Mouse (Mus musculus) brain, embryonic 14.5 days (tissue): ENCODE measurements around the gene Erp27. TPM values are rescaled to one million over a fixed set of nuclear protein-coding genes. Genes with fewer than 3 reads are reported as not detected.

Experiments
- DNase-seq: peaks from one replicate; pipeline ENCODE4 v3.0.0-alpha.2; 2011; ENCODE audit warnings: low read depth
- CTCF ChIP-seq: fragments of 200-500 bp; IDR thresholded peaks from 2 replicates; pipeline ENCODE4 v1.5.1; 2012; ENCODE audit warnings: inconsistent platforms, mild to moderate bottlenecking, moderate library complexity, borderline replicate concordance; ENCODE audit not compliant: insufficient read depth, insufficient read length; ENCODE audit errors: extremely low read depth
- POLR2A ChIP-seq: fragments of 200-500 bp; IDR thresholded peaks from 2 replicates; pipeline ENCODE4 v1.6.1; 2012; ENCODE audit warnings: mild to moderate bottlenecking, inconsistent platforms, borderline replicate concordance; ENCODE audit not compliant: poor library complexity, insufficient read depth, insufficient read length, severe bottlenecking; ENCODE audit errors: extremely low read depth
- polyA plus RNA-seq: library from polyadenylated mRNA; depleted of rRNA; stranded (reverse); fragments of >200 nt; gene quantifications from 2 replicates; pipeline ENCODE4 v1.2.3, GENCODE M21; 2012

Erp27 gene
- polyA plus RNA-seq, 1 experiment, result 0.21 TPM

DNA sequence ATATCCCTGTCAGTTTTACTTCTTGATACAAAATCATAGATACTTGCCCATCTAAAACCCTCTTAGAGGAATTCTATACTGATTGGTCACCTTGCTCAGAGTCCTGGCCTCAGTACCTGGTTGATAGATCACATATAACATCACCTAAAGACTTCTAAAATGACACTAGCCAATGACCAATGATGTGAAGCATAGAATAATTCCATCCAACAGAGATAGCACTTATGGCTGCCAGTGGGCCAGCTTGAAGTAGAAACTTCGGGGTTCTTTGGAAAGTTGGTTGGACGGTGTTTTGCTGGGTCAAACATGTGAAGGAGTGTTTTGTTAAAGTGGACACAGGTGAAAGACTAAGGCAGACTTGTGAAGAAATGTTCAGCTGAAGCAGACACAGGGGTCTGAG is 28.2 kb upstream of the Erp27 start:
- no peak for DNase-seq
- no peak for TF ChIP-seq CTCF
- no peak for TF ChIP-seq POLR2A

DNA sequence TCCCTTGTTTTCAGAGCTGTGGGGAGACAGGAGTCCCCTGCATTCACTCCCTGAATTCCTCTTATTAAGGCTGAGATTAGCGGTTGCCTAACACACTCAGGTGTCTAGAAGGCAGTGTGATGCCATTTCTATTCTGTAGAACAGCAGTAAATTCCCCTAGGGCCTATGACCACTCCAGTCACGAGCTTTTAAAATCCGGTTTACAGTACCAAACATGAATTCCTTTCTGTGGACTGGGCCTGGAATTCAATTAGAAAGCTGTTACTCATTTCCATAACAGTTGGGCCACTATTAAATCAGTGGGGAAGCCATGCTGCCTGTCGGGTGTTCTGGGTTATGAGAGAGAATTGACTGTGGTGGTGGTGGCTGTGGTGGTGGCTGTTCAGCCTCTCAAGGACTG is 25.7 kb upstream of the Erp27 start:
- TF ChIP-seq CTCF (no peak), POLR2A (no peak)
- DNase-seq, result peak; percentile 32

DNA sequence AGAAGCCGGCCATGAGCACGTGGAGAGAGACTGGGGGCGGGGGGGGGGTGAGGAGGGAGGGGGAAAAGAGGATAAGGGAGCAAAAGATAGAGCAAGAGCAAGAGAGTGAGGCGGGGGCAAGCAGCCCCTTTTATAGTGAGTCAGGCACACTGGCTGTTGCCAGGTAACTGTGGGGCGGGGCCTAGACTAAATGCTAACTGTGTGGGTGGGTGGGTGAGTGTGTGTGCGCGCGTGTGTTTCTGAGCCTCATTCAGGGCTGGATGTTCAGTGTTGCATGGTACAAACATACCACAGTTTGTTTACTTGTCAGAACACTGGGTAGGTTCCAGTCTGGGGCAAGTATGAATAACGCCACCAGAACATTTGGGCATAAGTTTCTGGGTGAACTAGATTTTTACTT is 25.0 kb upstream of the Erp27 start:
- DNase-seq, result peak; percentile 59
- TF ChIP-seq POLR2A (no peak), CTCF (no peak)

DNA sequence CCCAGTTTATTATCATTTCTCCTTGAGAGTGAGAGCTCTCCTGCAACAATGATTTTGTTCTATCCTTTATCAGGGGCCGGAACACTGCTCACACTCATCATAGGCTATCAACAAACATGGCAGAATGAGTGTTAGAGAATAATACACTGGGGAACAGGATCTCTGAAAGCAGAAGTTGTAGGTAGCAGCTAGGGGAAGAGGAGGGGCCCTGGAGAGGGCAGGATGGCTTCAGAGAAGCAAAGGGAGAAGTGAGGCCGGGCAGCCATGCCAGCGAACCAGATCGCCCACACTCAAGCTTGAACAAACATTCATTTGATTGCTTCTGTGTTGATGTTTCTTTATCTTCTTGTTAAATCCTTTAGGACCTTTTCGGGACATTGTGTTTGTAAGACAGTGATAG is 24.3 kb upstream of the Erp27 start:
- TF ChIP-seq POLR2A (no peak), CTCF (no peak)

DNA sequence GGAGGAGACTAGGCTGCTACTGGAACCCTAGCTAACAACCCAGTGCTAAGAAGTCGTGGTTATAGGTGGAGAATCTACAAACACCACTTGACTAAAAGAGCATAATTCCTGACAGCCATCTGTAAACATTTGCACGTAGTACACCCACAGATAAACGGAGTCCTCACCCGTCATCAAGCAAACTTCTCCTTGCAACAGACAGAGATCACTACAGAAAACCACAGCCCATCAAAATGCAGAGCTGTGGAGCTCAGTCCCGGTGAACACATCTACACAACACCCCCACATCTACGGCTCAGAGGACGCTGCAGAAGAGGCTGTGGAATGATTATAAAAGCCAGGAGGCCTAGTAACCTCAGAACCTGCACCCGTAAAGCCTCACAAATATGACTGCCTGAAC is 22.5 kb upstream of the Erp27 start:
- TF ChIP-seq CTCF, result no peak
- no peak for TF ChIP-seq POLR2A

More for the DNA sequence above, 24.3 kb upstream of the Erp27 start:
- DNase-seq, result no peak

DNA sequence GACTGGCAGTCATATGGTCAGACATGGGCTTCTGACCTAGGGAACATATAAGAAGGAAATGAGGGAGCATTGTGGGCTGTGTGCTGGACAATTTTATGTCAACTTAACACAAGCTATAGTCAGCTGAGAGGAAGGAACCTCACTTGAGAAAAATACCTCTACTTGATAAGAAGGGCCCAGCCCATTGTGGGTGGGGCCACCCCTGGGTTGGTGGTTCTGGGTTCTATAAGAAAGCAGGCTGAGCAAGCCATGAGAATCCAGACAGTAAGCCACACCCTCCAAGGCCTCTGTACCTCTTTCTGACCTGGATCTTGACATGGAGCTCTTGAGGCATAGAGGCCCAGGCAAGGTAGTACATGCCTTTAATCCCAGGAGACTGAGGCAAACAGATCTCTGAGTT is 21.4 kb upstream of the Erp27 start:
- TF ChIP-seq CTCF, result no peak
- no peak for TF ChIP-seq POLR2A
- no peak for DNase-seq

More for the DNA sequence above, 22.5 kb upstream of the Erp27 start:
- DNase-seq, result no peak

DNA sequence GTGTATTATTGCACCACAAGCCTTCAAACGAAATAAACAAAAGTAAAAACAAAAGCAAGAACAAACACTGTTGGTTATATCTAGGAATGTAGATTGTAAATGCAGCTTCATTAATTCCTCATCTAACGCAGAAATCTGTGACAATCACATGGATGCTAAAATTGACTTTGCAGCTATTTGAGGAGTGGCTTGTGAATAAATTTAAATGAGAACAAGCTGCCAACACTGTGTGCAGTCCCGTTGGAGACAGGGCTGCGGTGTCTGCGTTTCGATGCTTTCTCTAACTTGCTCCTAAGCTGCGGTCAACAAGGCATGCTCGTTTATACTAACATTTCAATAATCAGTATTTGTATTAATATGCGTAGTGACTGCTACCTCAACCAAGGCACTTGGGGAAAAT is 20.3 kb upstream of the Erp27 start:
- no peak for DNase-seq
- TF ChIP-seq POLR2A (no peak), CTCF (no peak)

DNA sequence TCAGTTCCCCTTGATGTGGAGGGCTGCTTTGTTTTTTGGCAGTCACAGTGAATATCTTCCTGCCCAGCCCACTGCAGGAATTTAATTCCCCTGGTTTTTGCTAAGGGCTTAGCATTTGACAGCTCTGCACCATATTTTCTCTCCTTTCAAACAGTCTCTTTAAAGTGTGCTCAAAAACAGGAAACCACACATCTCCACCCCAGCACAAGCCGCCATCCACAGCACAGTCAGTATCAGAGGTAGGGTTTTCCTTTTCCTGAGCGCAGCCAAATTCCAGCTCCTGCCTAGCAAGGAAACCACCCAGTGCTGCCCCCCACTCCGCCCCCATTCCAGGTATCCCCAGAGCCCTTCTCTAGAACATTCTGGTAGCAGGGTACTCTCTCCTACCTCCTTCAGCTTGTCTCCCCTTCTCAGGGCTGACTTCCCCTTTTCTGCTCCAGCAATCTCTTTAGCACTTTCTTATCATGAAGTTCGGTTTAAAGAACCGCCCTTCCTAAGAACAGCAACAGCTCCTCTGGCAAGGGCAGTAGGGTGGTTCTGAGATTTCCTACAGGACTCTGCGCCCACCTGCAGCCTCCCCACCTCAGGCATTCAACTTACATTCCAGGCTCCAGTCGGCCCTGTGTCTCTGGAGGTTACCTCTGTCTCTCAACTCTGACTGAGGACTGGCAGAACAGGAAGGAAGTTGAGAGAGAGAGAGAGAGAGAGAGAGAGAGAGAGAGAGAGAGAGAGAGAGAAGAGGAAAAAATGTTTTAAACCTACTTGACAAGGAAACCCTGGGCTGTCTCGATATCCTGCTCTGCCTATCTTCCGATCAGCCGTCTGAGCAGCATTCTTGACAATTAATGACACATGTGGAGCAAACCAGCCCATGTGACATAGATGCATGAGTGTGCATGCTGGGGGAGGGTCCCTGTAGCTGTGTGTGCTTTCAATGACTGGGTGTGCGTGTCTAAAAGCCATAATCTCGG is 19.4 kb upstream of the Erp27 start, which contains the start of gene Arhgdib:
Arhgdib (minus strand) TSS at position 849 of the 971 bp plus-strand sequence.
- no peak for DNase-seq
- TF ChIP-seq POLR2A, result no peak
- no peak for TF ChIP-seq CTCF

DNA sequence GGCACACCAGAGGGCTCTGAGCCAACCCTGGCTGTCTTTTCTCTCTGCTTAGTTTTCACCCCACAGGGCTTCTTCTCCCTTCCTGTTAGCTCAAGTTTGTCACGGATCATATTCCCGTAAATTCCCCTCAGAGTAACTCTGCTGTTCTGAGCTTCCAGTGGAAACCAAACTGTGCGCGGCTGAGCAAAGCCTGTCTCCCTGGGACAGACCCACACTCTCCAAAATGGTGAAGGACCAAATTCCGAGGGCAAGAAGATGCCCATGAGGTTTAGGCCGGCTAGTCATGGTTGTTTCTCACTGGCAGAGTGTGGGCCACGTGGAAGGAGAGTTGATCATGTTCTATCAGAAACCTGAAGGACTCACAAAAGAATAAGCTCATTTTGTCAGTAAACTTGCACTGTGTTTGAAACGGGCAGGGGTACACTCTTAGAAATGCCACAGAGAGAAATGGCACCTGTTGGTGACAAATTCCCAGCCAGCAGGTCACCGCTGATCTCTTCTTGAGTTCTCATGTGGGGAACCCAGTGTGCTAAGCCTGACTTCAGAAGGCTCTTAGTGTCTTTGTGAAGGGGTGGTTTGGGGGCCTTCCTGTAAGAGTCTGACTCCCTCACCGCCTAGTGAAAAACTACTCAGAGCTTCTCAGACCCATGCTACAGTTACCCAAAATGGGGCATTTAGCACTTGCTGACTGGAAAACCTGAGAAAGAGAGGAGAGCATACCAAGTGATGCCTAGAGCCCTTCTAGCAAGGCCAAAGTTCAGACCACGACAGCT is 18.4 kb upstream of the Erp27 start:
- DNase-seq, result no peak
- TF ChIP-seq POLR2A (no peak), CTCF (no peak)

DNA sequence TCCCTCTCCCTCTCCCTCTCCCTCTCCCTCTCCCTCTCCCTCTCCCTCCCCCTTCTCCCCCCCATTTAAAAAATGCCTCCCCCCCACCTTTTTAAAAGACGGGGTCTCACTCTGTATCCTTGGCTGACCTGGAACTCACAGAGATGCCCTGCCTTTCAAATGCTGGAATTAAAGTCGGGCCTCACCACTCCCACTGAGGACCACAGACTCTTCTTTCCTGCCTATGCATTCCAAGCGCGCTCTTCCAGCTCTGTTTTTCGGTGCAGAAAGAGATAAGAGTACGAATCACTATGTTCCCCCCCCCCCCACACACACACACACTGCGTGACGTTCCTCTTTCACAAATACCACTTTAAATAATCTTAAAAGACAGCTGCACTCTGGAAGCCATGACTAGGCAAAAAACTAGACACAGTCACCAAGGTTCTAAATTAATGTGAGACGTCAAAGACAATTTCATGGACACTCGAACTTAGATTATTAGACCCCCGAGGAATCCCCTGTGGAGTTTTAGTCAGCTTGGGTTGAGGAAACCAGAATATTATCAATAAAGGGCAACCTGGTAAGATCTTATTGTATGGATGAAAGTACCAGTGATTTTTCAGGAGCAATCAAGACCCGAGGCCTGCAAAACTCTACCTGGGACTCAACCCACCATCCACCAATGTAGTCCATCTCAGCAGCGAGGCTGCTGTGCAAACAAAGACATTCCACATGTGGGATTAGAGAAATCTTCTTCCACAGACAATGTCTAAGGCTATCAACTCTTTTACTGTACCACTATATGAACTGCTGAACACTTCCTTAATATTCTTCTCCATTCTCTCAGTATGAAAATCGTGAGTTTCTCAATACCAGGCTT is 17.6 kb upstream of the Erp27 start:
- TF ChIP-seq CTCF (no peak), POLR2A (no peak)
- no peak for DNase-seq

DNA sequence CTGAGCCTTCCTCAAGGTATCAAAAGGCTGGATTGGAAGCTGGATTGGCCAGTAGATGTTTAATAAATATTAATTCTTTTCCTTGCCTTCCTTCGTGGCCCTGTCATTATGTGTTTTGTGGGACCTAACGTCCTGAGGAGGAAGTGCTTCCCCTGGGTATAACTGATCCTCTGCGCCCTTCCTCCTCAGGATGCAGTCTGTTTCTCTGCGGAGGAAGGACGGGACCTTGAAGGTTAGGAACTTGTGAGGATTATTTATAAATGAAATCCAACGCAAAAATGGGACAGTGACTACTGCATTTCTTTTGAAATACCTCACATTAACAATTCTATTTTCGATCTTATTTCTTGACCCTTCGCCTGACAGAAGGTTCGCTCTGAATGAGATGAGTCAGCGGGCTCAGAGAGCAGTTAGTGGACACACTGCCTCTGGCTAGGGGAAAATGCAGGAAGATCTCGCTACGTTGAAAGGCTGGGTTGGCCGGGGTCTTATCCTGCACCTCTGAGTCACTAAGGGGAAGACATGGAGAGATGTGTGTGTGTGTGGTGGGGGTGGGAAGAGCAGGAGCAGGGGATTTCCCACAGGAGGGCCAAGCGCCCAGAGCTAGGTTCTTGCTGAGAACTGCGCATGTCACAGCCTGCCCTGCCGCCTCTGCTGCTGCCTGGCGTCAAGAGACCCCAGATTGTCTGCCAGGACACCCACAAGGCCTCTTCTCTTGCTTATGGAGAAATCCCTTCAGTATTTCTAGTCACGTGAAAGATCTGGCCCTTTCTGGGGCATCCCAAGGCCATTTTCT is 16.5 kb upstream of the Erp27 start:
- no peak for DNase-seq
- TF ChIP-seq POLR2A (no peak), CTCF (no peak)

DNA sequence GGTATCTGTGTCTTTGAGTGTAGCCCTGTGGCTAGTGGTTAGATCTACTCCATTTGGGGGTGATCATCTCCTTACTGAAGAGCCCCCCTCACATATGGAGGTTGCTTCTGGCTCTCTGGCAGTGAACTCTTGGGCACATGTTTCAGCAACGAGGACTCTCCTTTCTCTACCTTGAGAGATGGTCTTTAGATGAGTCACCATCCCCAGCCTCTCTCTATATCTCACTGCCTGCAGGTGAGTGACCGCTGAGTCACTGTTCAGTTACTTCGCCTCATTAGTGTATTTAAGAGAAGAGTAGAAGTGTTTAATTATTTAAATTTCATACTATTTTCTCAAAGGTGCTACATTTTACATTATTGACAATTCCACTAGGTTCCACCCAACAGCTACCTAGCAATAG is 15.1 kb upstream of the Erp27 start:
- DNase-seq, result no peak
- TF ChIP-seq POLR2A, result no peak
- no peak for TF ChIP-seq CTCF
